9 mouse cellular contexts compared by ENCODE assay signal in genomic region chr9:21758576-21759529, GRCm38 (mm10). TPM values are rescaled to one million over a fixed set of nuclear protein-coding genes. Genes with fewer than 3 reads are reported as not detected.
DNase-seq lines count a peak whose midpoint lies in the region; ATAC-seq lines count a peak whose summit lies in the region.
"Had no signal": no experiment of that assay in that cellular context is flagged by ENCODE, and none has a peak within 500 bp of the region (broad histone marks: within the 10 kb centered on the region; RNA-seq: fewer than 3 reads in every experiment).

No protein-coding gene starts in this region.

- no peak for ATAC-seq in liver, embryonic 11.5 days (replicated peaks; ENCODE audit: low FRiP score)
- no peak for ATAC-seq in embryonic facial prominence, embryonic 14.5 days (ENCODE audit: low read depth)
- ATAC-seq in intestine, embryonic 16.5 days = no peak
- ATAC-seq in neural tube, embryonic 12.5 days (ENCODE audit: low FRiP score, low read depth) = no peak

- no peak for DNase-seq in liver, embryonic 11.5 days (ENCODE audit: low spot score)
- no peak for DNase-seq in liver
- peak; percentile 30 for DNase-seq in embryonic facial prominence, embryonic 14.5 days (ENCODE audit: low spot score)
- DNase-seq in B cell, adult 2 months = no peak
- no peak for DNase-seq in right cerebral cortex, postnatal 10 days (ENCODE audit: low spot score in 2 of 2)
- DNase-seq in T-cell, adult 2 months (ENCODE audit: low spot score) = no peak
- DNase-seq: adrenal gland, postnatal 14 days had no signal

- H3K9me3 ChIP-seq in liver, embryonic 11.5 days (ENCODE audit: control insufficient read depth, low read length) = no peaks in the 10 kb centered on the region
- H3K9me3 ChIP-seq in embryonic facial prominence, embryonic 14.5 days (ENCODE audit: control insufficient read depth, low read length) = no peaks in the 10 kb centered on the region
- no peaks in the 10 kb centered on the region for H3K9me3 ChIP-seq in intestine, embryonic 16.5 days (ENCODE audit: control insufficient read depth, low read length)
- no peaks in the 10 kb centered on the region for H3K9me3 ChIP-seq in neural tube, embryonic 12.5 days

- peaks cover 21% of the 10 kb centered on the region for H3K4me1 ChIP-seq in liver, embryonic 11.5 days (replicated peaks; ENCODE audit: control insufficient read depth, insufficient read depth, low read length)
- H3K4me1 ChIP-seq in embryonic facial prominence, embryonic 14.5 days (ENCODE audit: control insufficient read depth, insufficient read depth, low read length) = peaks cover 8% of the 10 kb centered on the region; the same call in 1 of the 2 replicates
- H3K4me1 ChIP-seq in intestine, embryonic 16.5 days (ENCODE audit: control insufficient read depth, insufficient read depth, low read length) = peaks cover 24% of the 10 kb centered on the region
- H3K4me1 ChIP-seq in neural tube, embryonic 12.5 days = peaks cover 14% of the 10 kb centered on the region; the same call in 1 of the 2 replicates

- WGBS in liver, embryonic 11.5 days = 53% methylated on average over 14 of the region's 14 CpGs
- 49% methylated on average over 14 of the region's 14 CpGs for WGBS in embryonic facial prominence, embryonic 14.5 days
- WGBS in intestine, embryonic 16.5 days = 53% methylated on average over 14 of the region's 14 CpGs
- 61% methylated on average over 14 of the region's 14 CpGs for WGBS in neural tube, embryonic 12.5 days

- H3K4me3 ChIP-seq in liver, embryonic 11.5 days (ENCODE audit: low read depth, low read length) = peak overlapping the region; percentile 89
- H3K4me3 ChIP-seq in embryonic facial prominence, embryonic 14.5 days (ENCODE audit: low read depth, low read length) = peak overlapping the region; percentile 80
- peak overlapping the region; percentile 89 for H3K4me3 ChIP-seq in intestine, embryonic 16.5 days (ENCODE audit: low read length)
- peak overlapping the region; percentile 68 for H3K4me3 ChIP-seq in neural tube, embryonic 12.5 days

- peak overlapping the region; percentile 76 for H3K4me2 ChIP-seq in liver, embryonic 11.5 days
- H3K4me2 ChIP-seq in embryonic facial prominence, embryonic 14.5 days (ENCODE audit: low read depth, low read length) = peak overlapping the region; percentile 82
- H3K4me2 ChIP-seq in intestine, embryonic 16.5 days (ENCODE audit: low read depth, low read length) = peak overlapping the region; percentile 73
- peak overlapping the region; percentile 70 for H3K4me2 ChIP-seq in neural tube, embryonic 12.5 days (replicated peaks)

- H3K36me3 ChIP-seq in liver, embryonic 11.5 days (ENCODE audit: control insufficient read depth, insufficient read depth, low read length) = peaks cover 15% of the 10 kb centered on the region
- H3K36me3 ChIP-seq in embryonic facial prominence, embryonic 14.5 days (ENCODE audit: control insufficient read depth, insufficient read depth, low read length) = 0 out of 2 replicates have a peak, but pooled peaks cover 9% of the 10 kb centered on the region
- H3K36me3 ChIP-seq in intestine, embryonic 16.5 days (ENCODE audit: control insufficient read depth, insufficient read depth, low read length) = peaks cover 8% of the 10 kb centered on the region
- H3K36me3 ChIP-seq in neural tube, embryonic 12.5 days = peaks cover 15% of the 10 kb centered on the region

- H3K27me3 ChIP-seq in liver, embryonic 11.5 days (replicated peaks; ENCODE audit: control insufficient read depth, insufficient read depth, low read length) = no peaks in the 10 kb centered on the region
- H3K27me3 ChIP-seq in embryonic facial prominence, embryonic 14.5 days (replicated peaks; ENCODE audit: control insufficient read depth, insufficient read depth, low read length) = no peaks in the 10 kb centered on the region
- H3K27me3 ChIP-seq in intestine, embryonic 16.5 days (replicated peaks; ENCODE audit: control insufficient read depth, insufficient read depth, low read length) = no peaks in the 10 kb centered on the region
- H3K27me3 ChIP-seq in neural tube, embryonic 12.5 days (replicated peaks) = no peaks in the 10 kb centered on the region

- H3K9ac ChIP-seq in liver, embryonic 11.5 days (ENCODE audit: low read depth, low read length) = peak overlapping the region; percentile 91
- H3K9ac ChIP-seq in embryonic facial prominence, embryonic 14.5 days (ENCODE audit: low read depth, low read length) = peak overlapping the region; percentile 74
- peak overlapping the region; percentile 86 for H3K9ac ChIP-seq in intestine, embryonic 16.5 days (ENCODE audit: low read depth, low read length)
- no peak overlapping the region for H3K9ac ChIP-seq in neural tube, embryonic 12.5 days

- 0 out of 2 replicates have a peak overlapping the region, but pooled peaks have one; percentile 36 for H3K27ac ChIP-seq in liver, embryonic 11.5 days (ENCODE audit: low read depth, low read length)
- H3K27ac ChIP-seq in embryonic facial prominence, embryonic 14.5 days (replicated peaks; ENCODE audit: low read depth, low read length) = no peak overlapping the region
- no peak overlapping the region for H3K27ac ChIP-seq in intestine, embryonic 16.5 days (ENCODE audit: low read length)
- no peak overlapping the region for H3K27ac ChIP-seq in neural tube, embryonic 12.5 days

RNA-seq across cellular contexts. Expression of gene Spc24, which starts 1.2 kb away (rescaled TPM):
- 151 and 170 TPM in 2 replicates for polyA plus RNA-seq in liver, embryonic 11.5 days (2014; fragmentation: Nextera tagmentation; extraction: Ambion mirVana)
- polyA plus RNA-seq in embryonic facial prominence, embryonic 14.5 days (2014; fragmentation: Nextera tagmentation; extraction: Ambion mirVana) = 70.4 and 81.9 TPM in 2 replicates
- polyA plus RNA-seq in intestine, embryonic 16.5 days (2015; fragmentation: Nextera tagmentation; extraction: Ambion mirVana) = 85.5 and 106 TPM in 2 replicates
- polyA plus RNA-seq in neural tube, embryonic 12.5 days (2016; fragmentation: Nextera tagmentation; extraction: Ambion mirVana) = 59.9 and 73.5 TPM in 2 replicates

RNA-seq across cellular contexts. Expression of gene Ldlr, which starts 35.6 kb away (rescaled TPM):
- 18.8 and 23.9 TPM in 2 replicates for polyA plus RNA-seq in liver, embryonic 11.5 days (2014; fragmentation: Nextera tagmentation; extraction: Ambion mirVana)
- 13.9 and 14.1 TPM in 2 replicates for polyA plus RNA-seq in embryonic facial prominence, embryonic 14.5 days (2014; fragmentation: Nextera tagmentation; extraction: Ambion mirVana)
- 86.7 and 88.2 TPM in 2 replicates for polyA plus RNA-seq in intestine, embryonic 16.5 days (2015; fragmentation: Nextera tagmentation; extraction: Ambion mirVana)
- polyA plus RNA-seq in neural tube, embryonic 12.5 days (2016; fragmentation: Nextera tagmentation; extraction: Ambion mirVana) = 30.4 and 33.2 TPM in 2 replicates

RNA-seq across cellular contexts. Expression of gene Kank2, which starts 39.7 kb away (rescaled TPM):
- 4.7 and 6.7 TPM in 2 replicates for polyA plus RNA-seq in liver, embryonic 11.5 days (2014; fragmentation: Nextera tagmentation; extraction: Ambion mirVana)
- polyA plus RNA-seq in embryonic facial prominence, embryonic 14.5 days (2014; fragmentation: Nextera tagmentation; extraction: Ambion mirVana) = 10.7 and 12.1 TPM in 2 replicates
- 9.7 and 9.9 TPM in 2 replicates for polyA plus RNA-seq in intestine, embryonic 16.5 days (2015; fragmentation: Nextera tagmentation; extraction: Ambion mirVana)
- 7.2 and 8.5 TPM in 2 replicates for polyA plus RNA-seq in neural tube, embryonic 12.5 days (2016; fragmentation: Nextera tagmentation; extraction: Ambion mirVana)
